Mouse (Mus musculus): ENCODE results near the gene Larp4. TPM values are rescaled to one million over a fixed set of nuclear protein-coding genes. Genes with fewer than 3 reads are reported as not detected.

The Larp4 gene
- 6.2 and 9.0 TPM in 2 replicates for polyA plus RNA-seq (2021; fragmentation: Nextera tagmentation)
- long read RNA-seq, experiment 1, full-length matches to known transcripts: 9 of 29 reads
- long read RNA-seq, experiment 1, partial matches to known transcripts: 4 of 29 reads
- long read RNA-seq, experiment 1, other reads (novel, unspliced or antisense): 16 of 29 reads
- long read RNA-seq, experiment 2, full-length matches to known transcripts: 1 of 12 reads
- long read RNA-seq, experiment 2, partial matches to known transcripts: 6 of 12 reads
- long read RNA-seq, experiment 2, other reads (novel, unspliced or antisense): 5 of 12 reads

DNA sequence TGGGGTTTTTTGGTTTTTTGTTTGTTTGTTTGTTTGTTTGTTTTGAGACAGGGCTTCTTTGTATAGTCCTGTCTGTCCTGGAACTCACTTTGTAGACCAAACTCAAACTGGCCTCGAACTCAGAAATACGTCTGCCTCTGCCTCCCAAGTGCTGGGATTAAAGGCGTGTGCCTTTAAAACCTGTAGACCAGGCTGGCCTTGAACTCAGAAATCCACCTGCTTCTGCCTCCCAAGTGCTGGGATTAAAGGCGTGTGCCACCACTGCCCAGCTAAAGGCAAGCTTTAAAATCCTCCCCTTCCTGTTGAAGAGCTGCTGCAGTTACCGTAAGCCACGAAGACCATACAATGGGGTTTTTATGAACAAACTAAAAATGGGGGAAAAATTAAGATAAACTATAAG, at the start of gene Larp4:
Gene Larp4, plus strand, starts transcription at position 301 of the 400 bp plus-strand sequence.

DNA sequence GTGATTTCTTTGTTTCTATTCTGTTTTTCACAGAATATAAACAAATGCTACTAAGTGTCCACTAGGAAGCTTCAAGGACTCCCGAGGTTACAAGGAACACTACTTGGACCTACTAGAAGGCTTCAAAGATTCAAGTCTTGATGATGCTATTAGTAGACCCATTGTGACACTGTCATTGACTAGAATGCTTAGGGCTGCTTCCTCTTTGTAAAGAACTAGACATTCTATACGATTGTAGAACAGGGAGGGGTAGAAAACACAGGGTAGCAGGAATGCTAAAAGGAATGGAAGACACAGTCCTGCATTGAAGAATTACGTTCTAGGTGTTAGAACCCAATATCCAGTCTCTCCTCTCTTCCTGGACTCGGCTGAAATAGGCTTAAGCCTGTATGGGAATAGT, 2.9 kb upstream of the Larp4 start, which contains the start of gene Fam186a:
Gene Fam186a, minus strand, starts transcription at position 101 of the 400 bp plus-strand sequence.

DNA sequence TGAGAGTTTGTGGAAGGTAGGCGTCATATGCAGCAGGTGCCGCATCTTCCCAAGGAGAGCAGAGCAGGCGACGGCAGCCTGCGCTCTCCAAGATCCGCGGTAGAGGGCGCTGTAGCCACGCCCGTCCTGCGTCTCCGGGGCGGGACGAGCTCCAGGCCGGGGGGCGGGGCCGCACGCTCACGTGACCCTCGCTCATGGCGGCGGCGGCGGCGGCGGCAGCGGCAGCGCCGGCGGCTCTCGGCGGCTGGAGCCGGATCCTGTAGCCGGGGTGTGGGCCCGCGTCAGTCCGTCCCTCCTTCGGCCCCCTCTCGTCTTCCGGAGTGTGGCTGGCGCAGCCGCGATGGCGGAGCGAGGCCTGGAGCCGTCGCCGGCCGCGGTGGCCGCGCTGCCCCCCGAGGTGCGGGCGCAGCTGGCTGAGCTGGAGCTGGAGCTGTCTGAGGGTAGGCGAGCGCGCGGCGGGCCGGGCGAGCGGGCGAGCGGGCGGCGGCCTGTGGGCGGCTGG, 68.7 kb downstream of the Larp4 start, which contains the start of gene Dip2b:
Gene Dip2b, plus strand, starts transcription at position 195 of the 502 bp plus-strand sequence.

Other genes with a start within 250 kb of the Larp4 start
- gene Cox14, start 244.4 kb upstream of the Larp4 start, polyA plus RNA-seq (2021; fragmentation: Nextera tagmentation): 459 and 490 TPM in 2 replicates
- gene Cers5, start 197.2 kb upstream of the Larp4 start, polyA plus RNA-seq (2021; fragmentation: Nextera tagmentation): 38.5 and 47.9 TPM in 2 replicates
- gene Lima1, start 94.6 kb upstream of the Larp4 start, polyA plus RNA-seq (2021; fragmentation: Nextera tagmentation): 2.4 and 2.7 TPM in 2 replicates
- 0.05 TPM in 1 of 2 replicates, not detected in the other for gene Fam186a, start 3.0 kb upstream of the Larp4 start, polyA plus RNA-seq (2021; fragmentation: Nextera tagmentation)
- gene Dip2b, start 68.6 kb downstream of the Larp4 start, polyA plus RNA-seq (2021; fragmentation: Nextera tagmentation): 11.5 and 11.6 TPM in 2 replicates